Mouse (Mus musculus): ENCODE results near the gene Pdss2. TPM values are rescaled to one million over a fixed set of nuclear protein-coding genes. Genes with fewer than 3 reads are reported as not detected.

Gene Pdss2
- polyA plus RNA-seq, 1 experiment from 2014 or later, result 16.2 TPM

DNA sequence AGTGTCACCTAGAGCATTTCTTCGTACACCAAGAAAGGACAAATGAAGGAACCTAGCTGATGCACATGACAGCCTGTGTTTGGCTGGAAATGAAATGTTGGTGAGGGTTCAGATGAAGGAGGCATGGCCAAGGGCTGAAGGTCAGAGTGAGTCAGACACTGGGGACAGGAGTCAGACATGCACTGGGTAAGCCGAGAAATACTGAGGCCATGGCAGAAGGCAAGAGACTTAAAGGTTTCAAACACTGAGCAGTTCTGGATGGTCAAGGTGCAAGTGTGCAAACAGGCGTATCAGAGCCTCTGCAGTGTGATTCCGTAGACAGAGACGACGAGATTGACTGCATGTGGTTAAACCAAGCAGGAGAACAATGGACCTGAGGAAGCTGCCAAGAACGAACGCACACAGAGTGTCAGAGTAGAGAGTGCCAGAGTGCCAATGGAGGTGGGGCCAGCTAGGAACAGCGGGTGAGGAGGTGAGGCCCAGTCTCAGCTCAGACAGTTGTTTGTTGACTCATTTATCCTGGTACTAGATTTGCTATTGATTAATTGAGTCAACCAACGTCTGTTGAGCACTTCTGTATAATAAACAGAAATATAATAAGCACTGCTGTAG, 89.6 kb downstream of the Pdss2 start:
- ATAC-seq (replicated peaks; ENCODE audit: low FRiP score) (no peak), DNase-seq (ENCODE audit: low spot score) (no peak)
- Histone ChIP-seq H3K27me3 (replicated peaks; ENCODE audit: control insufficient read depth, insufficient read depth, low read length) (no peaks in the 10 kb centered on the region), H3K4me1 (replicated peaks; ENCODE audit: control insufficient read depth, insufficient read depth, low read length) (peaks cover 8% of the 10 kb centered on the region), H3K36me3 (ENCODE audit: control insufficient read depth, insufficient read depth, low read length) (no peaks in the 10 kb centered on the region), H3K27ac (ENCODE audit: low read depth, low read length) (no peak overlapping the region), H3K4me2 (no peak overlapping the region), H3K9ac (ENCODE audit: low read depth, low read length) (no peak overlapping the region), H3K4me3 (ENCODE audit: low read depth, low read length) (no peak overlapping the region), H3K9me3 (ENCODE audit: control insufficient read depth, low read length) (no peaks in the 10 kb centered on the region)
- WGBS, result 72% methylated on average over 10 of the region's 10 CpGs

DNA sequence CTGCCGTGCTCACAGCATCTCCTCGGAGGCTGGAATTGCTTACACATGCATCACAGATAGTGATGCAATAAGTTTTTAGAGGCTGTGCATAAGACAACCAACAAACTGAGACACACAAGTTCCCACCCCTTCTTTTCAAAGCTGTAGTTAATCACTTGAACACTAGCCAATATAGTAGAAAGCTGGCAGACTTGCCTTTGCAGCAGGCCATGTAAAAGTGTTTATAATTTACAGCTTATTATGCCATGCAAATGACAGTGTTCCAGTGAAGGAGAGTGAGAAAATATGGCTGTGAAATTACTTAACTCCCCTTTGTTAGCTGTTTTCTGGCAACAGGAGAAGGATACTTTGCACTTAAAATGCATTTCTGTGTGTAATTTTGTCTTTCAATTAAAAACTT, 90.9 kb downstream of the Pdss2 start:
- H3K9me3 ChIP-seq (ENCODE audit: control insufficient read depth, low read length), result no peaks in the 10 kb centered on the region
- no peak for DNase-seq (ENCODE audit: low spot score)
- no peak overlapping the region for H3K9ac ChIP-seq (ENCODE audit: low read depth, low read length)
- ATAC-seq (replicated peaks; ENCODE audit: low FRiP score), result no peak
- H3K4me1 ChIP-seq (replicated peaks; ENCODE audit: control insufficient read depth, insufficient read depth, low read length), result peaks cover 8% of the 10 kb centered on the region
- no peak overlapping the region for H3K27ac ChIP-seq (ENCODE audit: low read depth, low read length)
- WGBS, result 80% methylated on average over 2 of the region's 2 CpGs
- no peaks in the 10 kb centered on the region for H3K27me3 ChIP-seq (replicated peaks; ENCODE audit: control insufficient read depth, insufficient read depth, low read length)
- H3K36me3 ChIP-seq (ENCODE audit: control insufficient read depth, insufficient read depth, low read length), result no peaks in the 10 kb centered on the region
- H3K4me3 ChIP-seq (ENCODE audit: low read depth, low read length), result no peak overlapping the region
- H3K4me2 ChIP-seq, result no peak overlapping the region

DNA sequence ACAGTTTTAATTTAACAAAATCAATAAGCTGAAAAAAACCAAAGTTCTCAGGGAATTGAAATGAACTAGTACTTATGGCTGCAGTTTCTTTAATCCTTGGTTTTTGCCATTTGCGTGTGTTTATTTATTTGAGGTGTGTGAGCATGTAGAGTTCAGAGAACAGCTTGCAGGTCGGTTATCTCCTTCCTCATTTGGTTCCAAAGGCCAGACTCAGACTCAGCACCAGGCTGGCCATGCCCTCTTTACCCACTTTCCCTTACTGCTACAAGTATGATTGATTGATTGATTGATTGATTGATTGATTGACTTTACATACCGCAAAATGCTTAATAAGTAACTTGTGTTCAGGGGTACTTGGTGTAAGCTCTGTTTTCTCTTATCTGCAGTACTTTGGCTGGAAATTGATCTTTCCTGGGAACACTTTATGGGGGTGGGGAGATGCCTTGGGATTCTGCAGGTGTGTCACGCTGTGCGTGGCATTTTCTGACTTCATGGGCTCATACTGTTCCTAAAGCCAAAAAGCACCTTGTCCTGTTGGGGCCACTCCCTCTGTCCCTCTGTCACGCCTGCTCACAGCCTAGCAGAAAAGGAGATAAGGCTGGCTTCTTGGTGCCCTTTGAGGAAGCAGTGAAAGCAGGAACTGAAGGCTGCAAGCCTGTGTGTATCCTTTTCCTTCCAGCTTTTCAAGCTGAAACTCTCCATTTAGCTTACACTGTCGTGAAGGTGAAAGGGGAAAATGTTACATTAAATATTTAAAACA, 91.6 kb downstream of the Pdss2 start:
- Histone ChIP-seq H3K4me1 (replicated peaks; ENCODE audit: control insufficient read depth, insufficient read depth, low read length) (peaks cover 8% of the 10 kb centered on the region), H3K36me3 (ENCODE audit: control insufficient read depth, insufficient read depth, low read length) (no peaks in the 10 kb centered on the region), H3K27me3 (replicated peaks; ENCODE audit: control insufficient read depth, insufficient read depth, low read length) (no peaks in the 10 kb centered on the region), H3K9ac (ENCODE audit: low read depth, low read length) (no peak overlapping the region), H3K9me3 (ENCODE audit: control insufficient read depth, low read length) (no peaks in the 10 kb centered on the region), H3K4me2 (peak overlapping the region; percentile 32), H3K4me3 (ENCODE audit: low read depth, low read length) (no peak overlapping the region), H3K27ac (ENCODE audit: low read depth, low read length) (no peak overlapping the region)
- ATAC-seq (replicated peaks; ENCODE audit: low FRiP score) (peak; percentile 76), DNase-seq (ENCODE audit: low spot score) (no peak)
- WGBS, result 33% methylated on average over 7 of the region's 7 CpGs

DNA sequence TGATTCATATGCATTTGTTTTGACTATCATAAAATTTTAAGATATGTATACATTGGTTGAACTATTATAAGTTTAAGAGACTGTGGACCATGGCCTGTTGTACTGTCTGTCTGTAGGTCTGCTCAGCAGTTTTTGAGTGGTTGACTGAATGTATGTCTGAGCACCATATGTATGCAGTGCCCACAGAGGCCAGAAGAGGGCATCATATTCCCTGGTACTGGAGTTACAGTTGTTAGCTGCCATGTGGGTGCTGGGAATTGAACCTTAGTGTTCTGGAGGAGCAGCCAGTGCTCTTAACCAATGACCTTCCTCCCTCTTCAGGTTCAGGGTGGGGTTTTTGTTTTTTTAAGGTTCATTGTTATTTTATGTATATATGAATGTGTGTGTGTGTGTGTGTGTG, 93.9 kb downstream of the Pdss2 start:
- Histone ChIP-seq H3K27ac (ENCODE audit: low read depth, low read length) (no peak overlapping the region), H3K36me3 (ENCODE audit: control insufficient read depth, insufficient read depth, low read length) (no peaks in the 10 kb centered on the region), H3K9me3 (ENCODE audit: control insufficient read depth, low read length) (no peaks in the 10 kb centered on the region), H3K27me3 (replicated peaks; ENCODE audit: control insufficient read depth, insufficient read depth, low read length) (no peaks in the 10 kb centered on the region), H3K4me2 (no peak overlapping the region), H3K9ac (ENCODE audit: low read depth, low read length) (no peak overlapping the region), H3K4me3 (ENCODE audit: low read depth, low read length) (no peak overlapping the region), H3K4me1 (replicated peaks; ENCODE audit: control insufficient read depth, insufficient read depth, low read length) (peaks cover 8% of the 10 kb centered on the region)
- DNase-seq (ENCODE audit: low spot score) (no peak), ATAC-seq (replicated peaks; ENCODE audit: low FRiP score) (no peak)

DNA sequence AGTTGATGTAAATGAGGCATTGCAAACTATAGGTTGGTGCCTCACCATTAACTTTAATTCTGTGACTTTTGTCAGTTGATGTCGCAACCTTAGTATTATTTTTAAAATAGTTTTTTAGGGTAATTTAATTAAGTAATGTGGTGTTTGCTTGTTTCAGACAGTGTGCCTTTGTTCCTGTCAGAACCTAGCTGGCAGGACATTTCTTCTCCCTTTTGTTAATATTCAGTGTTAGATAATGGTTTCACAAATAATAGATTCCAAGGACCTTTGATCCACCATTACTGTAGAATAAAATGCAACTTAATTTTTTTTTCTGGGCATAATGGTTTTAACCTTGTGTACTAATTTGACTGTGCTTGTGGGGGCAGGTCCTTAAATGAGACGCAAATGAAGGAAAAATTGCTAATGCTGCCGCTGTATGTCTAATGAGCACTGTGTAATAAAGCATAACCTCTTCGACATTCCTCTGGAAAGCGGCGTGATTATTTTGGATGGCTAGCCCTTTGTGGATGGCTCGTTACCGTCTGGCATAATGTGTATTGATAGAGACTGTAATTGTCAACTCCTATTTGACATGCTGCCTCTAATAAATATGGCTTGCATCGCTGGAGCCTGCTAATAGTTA, 96.2 kb downstream of the Pdss2 start:
- WGBS, result 90% methylated on average over 9 of the region's 9 CpGs
- H3K4me3 ChIP-seq (ENCODE audit: low read depth, low read length), result no peak overlapping the region
- H3K4me1 ChIP-seq (replicated peaks; ENCODE audit: control insufficient read depth, insufficient read depth, low read length), result peaks cover 8% of the 10 kb centered on the region
- no peak for ATAC-seq (replicated peaks; ENCODE audit: low FRiP score)
- H3K36me3 ChIP-seq (ENCODE audit: control insufficient read depth, insufficient read depth, low read length), result no peaks in the 10 kb centered on the region
- no peaks in the 10 kb centered on the region for H3K27me3 ChIP-seq (replicated peaks; ENCODE audit: control insufficient read depth, insufficient read depth, low read length)
- H3K9ac ChIP-seq (ENCODE audit: low read depth, low read length), result no peak overlapping the region
- no peak overlapping the region for H3K4me2 ChIP-seq
- H3K9me3 ChIP-seq (ENCODE audit: control insufficient read depth, low read length), result no peaks in the 10 kb centered on the region
- DNase-seq (ENCODE audit: low spot score), result no peak
- no peak overlapping the region for H3K27ac ChIP-seq (ENCODE audit: low read depth, low read length)

DNA sequence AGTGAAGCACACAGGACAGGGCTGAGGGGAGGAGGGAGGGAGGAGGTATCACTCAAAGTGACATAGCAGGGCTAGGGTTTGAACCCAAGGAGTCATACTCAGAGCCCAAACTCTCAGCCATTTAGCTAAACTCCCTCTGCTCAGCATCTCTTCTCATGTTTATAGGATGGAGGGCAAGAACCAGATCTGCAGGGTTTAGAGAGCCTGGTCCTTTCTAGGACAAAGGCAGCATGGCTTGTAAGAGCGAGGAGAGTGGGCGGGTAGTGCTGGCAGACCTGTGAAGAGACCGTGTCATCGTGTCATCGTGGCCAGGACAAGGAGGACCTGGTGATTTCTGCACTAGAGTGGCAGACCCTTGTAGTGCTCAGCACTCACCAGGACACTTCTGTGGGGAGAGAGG, 99.7 kb downstream of the Pdss2 start:
- no peak overlapping the region for H3K4me2 ChIP-seq
- no peaks in the 10 kb centered on the region for H3K9me3 ChIP-seq (ENCODE audit: control insufficient read depth, low read length)
- no peak overlapping the region for H3K9ac ChIP-seq (ENCODE audit: low read depth, low read length)
- ATAC-seq (replicated peaks; ENCODE audit: low FRiP score) (no peak), DNase-seq (ENCODE audit: low spot score) (no peak)
- WGBS, result 77% methylated on average over 5 of the region's 5 CpGs
- H3K27me3 ChIP-seq (replicated peaks; ENCODE audit: control insufficient read depth, insufficient read depth, low read length), result no peaks in the 10 kb centered on the region
- H3K4me3 ChIP-seq (ENCODE audit: low read depth, low read length), result no peak overlapping the region
- H3K4me1 ChIP-seq (replicated peaks; ENCODE audit: control insufficient read depth, insufficient read depth, low read length), result no peaks in the 10 kb centered on the region
- H3K36me3 ChIP-seq (ENCODE audit: control insufficient read depth, insufficient read depth, low read length), result no peaks in the 10 kb centered on the region
- no peak overlapping the region for H3K27ac ChIP-seq (ENCODE audit: low read depth, low read length)

DNA sequence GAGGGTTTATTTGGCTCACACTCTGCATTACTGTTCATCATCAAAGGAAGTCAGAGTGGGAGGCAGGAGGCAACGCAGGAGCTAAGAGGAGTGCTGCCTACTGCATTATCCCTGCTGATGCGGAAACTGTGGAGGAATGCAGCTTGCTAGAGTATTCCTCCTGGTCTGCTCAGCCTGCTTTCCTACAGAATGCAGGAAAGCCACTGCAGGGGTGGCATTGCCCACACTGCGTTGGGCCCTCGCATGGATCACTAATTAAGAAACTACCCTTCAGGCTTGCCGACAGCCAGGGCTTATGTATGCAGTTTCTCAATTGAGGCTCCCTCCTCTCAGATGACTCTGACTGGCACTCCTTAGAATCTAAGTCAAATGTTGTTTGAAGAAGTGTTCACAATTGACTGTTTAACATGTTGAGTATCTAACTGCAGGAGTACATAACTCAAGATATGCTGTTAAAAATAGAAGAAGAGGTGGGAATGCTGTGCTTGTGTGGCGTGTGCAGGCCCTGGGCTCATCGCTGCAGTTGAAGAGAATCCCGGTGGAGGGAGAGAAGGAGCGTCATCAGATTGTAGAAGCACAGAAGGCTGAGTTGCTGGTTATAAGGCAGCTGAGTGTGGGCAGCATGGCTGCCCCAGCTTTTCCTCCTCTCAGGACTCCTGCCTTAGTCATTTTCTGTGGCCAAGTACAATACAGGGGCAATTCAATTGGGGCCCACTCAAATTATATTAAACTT, 101.3 kb downstream of the Pdss2 start:
- no peak for DNase-seq (ENCODE audit: low spot score)
- no peak overlapping the region for H3K27ac ChIP-seq (ENCODE audit: low read depth, low read length)
- H3K36me3 ChIP-seq (ENCODE audit: control insufficient read depth, insufficient read depth, low read length), result no peaks in the 10 kb centered on the region

DNA sequence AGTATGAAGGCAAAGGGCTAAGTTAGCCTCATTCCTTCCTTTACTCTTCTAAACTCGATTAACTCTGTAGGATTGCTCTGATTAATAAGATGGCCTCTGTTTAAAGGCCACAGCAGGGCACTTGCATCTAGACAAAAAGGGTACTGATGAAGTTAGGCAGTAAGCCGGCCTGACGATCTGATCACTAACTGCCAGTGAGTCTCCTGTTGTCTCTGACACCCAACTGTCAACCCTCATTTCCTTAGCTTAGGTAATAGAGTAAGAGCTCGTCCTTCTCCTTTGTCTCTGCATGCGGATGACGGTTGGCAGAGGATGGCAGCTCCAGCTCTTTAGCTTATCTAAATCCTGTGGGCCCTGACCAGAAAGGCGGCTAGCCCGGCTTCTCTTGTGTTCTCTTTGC, 102.1 kb downstream of the Pdss2 start:
- no peaks in the 10 kb centered on the region for H3K27me3 ChIP-seq (replicated peaks; ENCODE audit: control insufficient read depth, insufficient read depth, low read length)
- WGBS, result 39% methylated on average over 8 of the region's 8 CpGs
- no peaks in the 10 kb centered on the region for H3K36me3 ChIP-seq (ENCODE audit: control insufficient read depth, insufficient read depth, low read length)
- no peak overlapping the region for H3K4me2 ChIP-seq
- DNase-seq (ENCODE audit: low spot score), result no peak
- no peak overlapping the region for H3K4me3 ChIP-seq (ENCODE audit: low read depth, low read length)
- H3K9me3 ChIP-seq (ENCODE audit: control insufficient read depth, low read length), result no peaks in the 10 kb centered on the region
- no peaks in the 10 kb centered on the region for H3K4me1 ChIP-seq (replicated peaks; ENCODE audit: control insufficient read depth, insufficient read depth, low read length)
- H3K9ac ChIP-seq (ENCODE audit: low read depth, low read length), result no peak overlapping the region
- no peak overlapping the region for H3K27ac ChIP-seq (ENCODE audit: low read depth, low read length)
- ATAC-seq (replicated peaks; ENCODE audit: low FRiP score), result no peak

More for the DNA sequence above, 101.3 kb downstream of the Pdss2 start:
- H3K4me2 ChIP-seq, result no peak overlapping the region
- WGBS, result 77% methylated on average over 9 of the region's 9 CpGs
- no peak overlapping the region for H3K9ac ChIP-seq (ENCODE audit: low read depth, low read length)
- H3K9me3 ChIP-seq (ENCODE audit: control insufficient read depth, low read length), result no peaks in the 10 kb centered on the region
- H3K4me3 ChIP-seq (ENCODE audit: low read depth, low read length), result no peak overlapping the region
- H3K27me3 ChIP-seq (replicated peaks; ENCODE audit: control insufficient read depth, insufficient read depth, low read length), result no peaks in the 10 kb centered on the region
- no peak for ATAC-seq (replicated peaks; ENCODE audit: low FRiP score)
- H3K4me1 ChIP-seq (replicated peaks; ENCODE audit: control insufficient read depth, insufficient read depth, low read length), result no peaks in the 10 kb centered on the region
